Mouse (Mus musculus) T-helper 17 cell (primary cell): Measurements from ENCODE around the gene Olfr1181.
"Not testable (repeated sequence)": the region's sequence is repeated elsewhere in the genome, so short reads cannot be mapped to it uniquely, and the experiment has no call there.

Source experiments
- in situ Hi-C, 2 experiments: fragments of 300-600 bp; cut with MboI, MseI; formaldehyde crosslinking; loops; 1 replicate in 1 of 2; 2 replicates in 1 of 2; pipeline ENCODE4 v1.15.1; 2025; ENCODE audit warnings: high pct_unique_total_duplicates in 2 of 2

The Olfr1181 gene

GRCm38 (mm10) chr2:88426071-88426470 is at the start of gene Olfr1181:
Gene Olfr1181, minus strand, starts transcription at chr2:88426171.
- in situ Hi-C loops, result no loop called here

DNA sequence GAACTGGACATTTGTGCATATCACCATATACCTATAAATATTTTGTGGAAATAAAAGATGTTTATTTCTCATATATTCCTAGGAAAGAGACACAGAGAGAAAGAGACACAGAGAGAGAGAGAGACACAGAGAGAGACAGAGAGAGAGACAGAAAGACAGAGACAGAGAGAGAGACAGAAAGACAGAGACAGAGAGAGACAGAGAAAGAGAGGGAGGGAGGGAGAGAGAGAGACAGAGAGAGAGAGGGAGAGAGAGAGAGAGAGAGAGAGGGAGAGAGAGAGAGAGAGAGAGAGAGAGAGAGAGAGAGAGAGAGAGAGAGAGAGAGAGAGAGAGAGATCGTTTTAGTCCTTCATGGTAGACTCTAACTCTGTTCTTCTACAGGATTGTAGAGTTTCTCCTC is 28.6 kb upstream of the Olfr1181 start, which contains the start of gene Olfr1183:
TSS of gene Olfr1183 (plus strand) at position 301 of the 400 bp plus-strand sequence.
- in situ Hi-C loops, result not testable (repeated sequence)

- in situ Hi-C loops, result no loop called here
These were observed 23.1 kb upstream of the Olfr1181 start, which contains the start of gene Gm13757 for GRCm38 (mm10) chr2:88449031-88449430. Gene Gm13757, minus strand, starts transcription at chr2:88449131.

GRCm38 (mm10) chr2:88419051-88419450 is 6.9 kb downstream of the Olfr1181 start, which contains the start of gene Olfr1180:
Gene Olfr1180, minus strand, starts transcription at chr2:88419151.
- in situ Hi-C loops, result no loop called here

DNA sequence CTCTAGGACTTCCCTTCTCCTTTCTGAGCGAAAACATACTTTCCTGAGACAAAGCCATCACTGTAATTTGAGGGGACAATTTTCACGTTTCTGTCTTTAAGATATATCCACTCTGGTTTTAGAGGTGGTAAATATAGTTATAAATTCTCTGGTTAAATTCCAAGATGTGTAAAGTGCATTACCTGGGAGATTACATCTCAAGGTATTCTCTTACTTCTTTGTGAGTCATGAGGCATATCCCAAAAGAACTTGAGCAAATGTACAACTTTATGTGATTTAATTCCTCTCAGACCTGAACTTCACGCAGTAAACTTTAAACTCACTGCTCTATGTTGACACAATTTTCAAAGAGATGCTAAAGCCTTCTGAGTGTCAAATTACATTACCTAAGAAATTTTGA is 19.6 kb downstream of the Olfr1181 start, which contains the start of gene Olfr1179:
TSS of gene Olfr1179 (minus strand) at position 101 of the 400 bp plus-strand sequence.
- in situ Hi-C loops, result no loop called here

- in situ Hi-C loops, result no loop called here
These were observed 39.2 kb downstream of the Olfr1181 start, which contains the start of gene Olfr1178 for GRCm38 (mm10) chr2:88386762-88387161. Gene Olfr1178, plus strand, starts transcription at chr2:88387062.
